Mouse (Mus musculus): ENCODE data around the gene Snrpc.

Snrpc gene

DNA sequence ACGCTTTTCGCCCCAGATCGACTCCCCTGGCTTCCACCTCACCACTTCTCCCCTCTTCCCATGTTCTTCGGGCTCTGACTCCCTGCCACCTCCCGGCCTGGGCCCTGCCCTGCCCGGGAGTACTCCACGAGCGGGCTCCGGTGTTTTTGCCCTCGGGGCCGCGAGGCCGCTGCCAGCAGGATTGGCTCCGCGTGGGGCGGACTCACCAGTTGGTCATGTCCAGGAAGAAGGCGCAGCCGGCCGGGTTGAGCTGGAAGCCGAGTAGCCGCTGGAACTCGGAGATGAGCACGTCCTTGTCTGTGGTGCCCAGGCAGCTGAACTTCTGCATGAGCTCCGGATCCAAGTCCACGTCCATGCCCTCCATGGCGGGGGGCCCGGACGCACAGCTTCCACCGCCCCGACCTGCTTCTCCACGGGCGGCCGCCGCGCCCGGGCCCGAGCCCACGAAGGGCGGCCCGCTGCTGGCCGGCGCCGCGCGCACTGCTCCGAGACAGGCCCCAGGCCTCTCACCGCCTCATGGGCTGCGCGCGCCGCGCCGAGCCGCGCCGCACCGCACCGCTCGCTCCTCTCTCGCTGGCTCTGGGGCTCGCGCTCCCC lies 17.9 kb upstream of the Snrpc start:
- peak; percentile 78 for DNase-seq

DNA sequence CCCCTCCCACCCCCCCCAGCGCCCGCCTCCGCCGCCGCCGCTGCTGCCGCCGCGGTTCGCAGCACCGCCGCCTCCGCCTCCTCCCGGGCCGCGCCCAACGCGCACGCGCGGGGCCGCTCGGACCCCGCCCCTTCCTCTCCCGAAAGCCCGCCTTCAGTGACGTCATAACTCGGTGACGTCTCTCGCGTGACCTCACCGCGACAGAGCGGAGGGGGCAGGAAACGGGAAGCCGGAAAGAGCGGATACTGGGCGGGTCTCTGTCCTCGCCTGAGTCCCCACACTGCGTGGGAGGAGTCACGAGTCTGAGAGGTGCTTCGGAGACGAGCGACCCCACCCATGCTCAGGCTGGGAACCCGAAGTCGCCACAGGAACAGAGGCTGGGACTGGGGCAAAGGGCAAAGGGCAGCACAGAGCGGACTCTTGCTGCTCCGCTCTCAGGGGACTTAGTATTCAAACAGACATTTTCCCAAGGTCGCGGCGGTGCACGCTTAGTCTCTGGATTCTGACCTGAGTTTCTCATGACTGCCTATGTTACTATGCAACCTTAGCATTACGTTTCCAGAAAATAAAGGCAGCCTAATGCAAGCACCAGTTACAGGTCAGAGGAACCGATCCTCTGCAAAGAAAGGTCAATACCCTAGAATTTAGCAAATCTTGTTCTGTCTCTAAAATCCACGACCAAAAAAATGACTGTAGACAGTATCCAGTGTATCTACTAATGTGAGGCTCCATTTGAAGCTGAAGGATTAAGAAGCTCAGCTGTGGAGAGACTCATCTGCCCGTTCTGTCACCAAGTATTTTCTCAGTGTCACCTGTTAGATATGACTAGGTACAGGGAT lies 17.2 kb upstream of the Snrpc start, which contains the start of gene D17Wsu92e:
D17Wsu92e (minus strand) TSS at position 81 of the 839 bp plus-strand sequence.
- peak; percentile 97 for DNase-seq

- DNase-seq: peak; percentile 68
Measured at GRCm38 (mm10) chr17:27821407-27822338, 16.3 kb upstream of the Snrpc start.

DNA sequence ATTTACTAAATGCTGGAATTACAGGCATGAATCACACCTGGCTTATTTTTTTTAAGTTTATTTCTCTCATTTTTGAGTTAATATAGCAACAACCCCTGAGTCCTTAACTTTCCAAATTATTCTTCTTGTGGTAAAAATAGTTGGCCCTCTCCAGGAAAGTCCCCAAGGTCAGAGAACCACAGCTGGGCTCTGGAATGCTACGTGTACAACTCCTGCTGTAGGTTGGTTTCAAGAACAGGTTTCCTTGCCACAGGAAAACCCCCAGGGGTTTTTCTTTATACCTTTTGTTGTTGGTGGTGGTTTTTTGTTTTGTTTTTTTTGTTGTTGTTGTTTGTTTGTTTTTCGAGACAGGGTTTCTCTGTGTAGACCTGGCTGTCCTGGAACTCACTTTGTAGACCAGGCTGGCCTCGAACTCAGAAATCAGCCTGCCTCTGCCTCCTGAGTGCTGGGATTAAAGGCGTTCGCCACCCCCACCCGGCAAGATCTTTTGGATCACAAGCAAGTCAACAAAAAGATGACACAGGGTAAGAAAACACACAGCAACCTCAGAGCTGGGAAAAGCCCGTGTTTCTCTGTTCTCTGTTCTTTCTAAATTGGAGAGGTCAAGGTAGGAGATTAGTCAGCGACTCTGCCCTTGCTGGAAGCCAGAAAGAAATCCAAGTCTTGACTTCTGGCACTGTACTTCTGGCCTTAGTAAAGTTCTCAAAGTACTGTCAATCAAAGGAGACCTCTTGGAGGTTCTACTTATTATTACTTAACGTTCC lies 14.6 kb upstream of the Snrpc start:
- DNase-seq: no peak

DNA sequence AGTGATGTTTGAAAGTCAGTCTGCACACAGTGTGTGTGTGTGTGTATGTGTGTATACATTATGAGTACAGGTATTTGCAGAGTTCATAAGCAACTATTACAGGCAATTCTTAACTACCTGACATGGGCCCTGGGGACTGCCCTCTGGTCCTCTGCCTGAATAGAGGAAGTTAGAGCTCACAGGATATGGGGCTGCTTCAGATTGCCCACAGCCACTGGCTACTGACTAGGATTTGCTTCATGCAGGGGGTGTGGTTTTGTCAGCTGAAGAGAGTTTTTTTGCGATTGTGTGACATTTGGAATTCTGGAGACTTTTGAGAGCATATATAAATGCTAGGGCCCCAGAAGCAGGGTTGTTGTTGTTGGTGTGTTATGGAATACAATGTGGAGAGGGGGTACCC lies 13.0 kb upstream of the Snrpc start:
- no peak for DNase-seq

DNA sequence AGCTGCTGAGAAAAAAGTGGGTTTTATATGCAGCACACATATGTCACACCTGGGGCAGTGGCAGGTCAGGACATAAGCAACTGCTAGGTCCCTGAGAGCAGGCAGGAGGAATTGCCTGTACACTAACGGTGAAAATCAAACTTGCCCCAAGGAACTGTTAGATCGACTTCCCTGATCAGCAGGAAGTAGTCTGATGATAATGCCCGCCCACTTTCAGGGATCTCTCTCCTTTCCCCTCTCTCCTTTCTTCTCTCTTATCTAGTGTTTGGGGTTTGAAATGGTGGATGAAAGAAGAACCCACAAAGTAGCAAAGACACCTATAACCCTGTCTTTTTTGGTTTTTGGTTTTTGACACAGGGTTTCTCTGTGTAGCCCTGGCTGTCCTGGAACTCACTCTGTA lies 12.4 kb upstream of the Snrpc start:
- no peak for DNase-seq

DNA sequence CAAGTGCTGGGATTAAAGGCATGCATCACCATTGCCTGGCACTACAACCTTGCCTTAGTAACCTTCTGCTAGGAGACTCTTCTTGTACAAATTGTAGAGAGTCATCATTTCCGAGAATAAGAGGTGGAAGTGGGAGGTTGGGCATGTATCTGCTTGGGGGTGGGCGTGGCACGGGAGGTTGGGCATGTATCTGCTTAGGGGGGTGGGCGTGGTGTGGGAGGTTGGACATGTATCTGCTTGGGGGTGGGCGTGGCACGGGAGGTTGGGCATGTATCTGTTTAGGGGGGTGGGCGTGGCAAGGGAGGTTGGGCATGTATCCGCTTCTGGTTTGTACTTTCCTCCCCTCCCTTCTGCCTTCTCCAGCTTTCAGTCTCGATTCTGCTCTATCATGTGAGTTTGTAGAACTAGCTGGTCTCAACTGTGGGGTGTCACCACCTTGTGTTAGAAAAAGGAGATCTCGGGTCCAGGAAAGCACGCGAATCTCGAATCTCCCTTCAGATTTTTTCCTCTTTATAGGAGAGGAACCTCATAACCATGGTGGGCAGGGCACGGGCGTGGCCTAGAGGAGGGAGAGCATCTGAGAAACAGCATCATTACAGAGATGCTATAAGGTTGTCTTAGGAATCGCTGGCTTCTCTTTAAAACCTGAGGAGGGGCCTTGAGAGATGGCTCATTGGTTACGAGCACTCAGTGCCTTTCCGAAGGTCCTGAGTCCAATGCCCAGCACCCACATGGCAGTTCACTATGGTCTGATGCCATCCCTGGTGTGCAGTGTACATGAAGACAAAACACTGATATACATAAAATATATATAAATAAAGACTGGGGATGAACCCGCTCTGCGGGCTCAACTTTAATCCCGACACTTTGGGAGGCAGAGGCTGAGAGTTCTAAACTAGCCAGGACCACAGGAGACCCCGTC lies 11.7 kb upstream of the Snrpc start:
- DNase-seq: no peak

GRCm38 (mm10) chr17:27826908-27827383 lies 11.0 kb upstream of the Snrpc start:
- DNase-seq: no peak

DNA sequence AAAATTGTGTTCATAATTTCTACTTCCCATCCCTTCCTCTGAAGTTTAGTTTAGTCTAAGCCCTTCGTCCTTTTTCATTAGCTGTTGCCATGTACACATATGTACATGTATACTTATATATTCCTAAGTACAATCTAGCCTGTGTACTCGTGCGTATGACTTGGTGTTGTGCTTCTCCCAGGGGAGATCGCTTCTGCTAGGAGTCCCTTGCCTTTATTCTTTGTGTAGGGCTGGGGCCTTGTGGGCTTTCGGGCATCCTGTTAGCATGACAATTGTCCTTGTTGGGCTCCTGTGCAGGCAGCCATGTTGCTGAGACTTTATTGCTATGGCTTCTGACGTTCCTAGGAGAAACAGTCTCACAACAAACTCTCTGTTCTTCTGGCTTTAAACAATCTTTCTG lies 10.4 kb upstream of the Snrpc start:
- DNase-seq: no peak

GRCm38 (mm10) chr17:27830411-27830810 lies 7.5 kb upstream of the Snrpc start:
- DNase-seq: no peak

DNA sequence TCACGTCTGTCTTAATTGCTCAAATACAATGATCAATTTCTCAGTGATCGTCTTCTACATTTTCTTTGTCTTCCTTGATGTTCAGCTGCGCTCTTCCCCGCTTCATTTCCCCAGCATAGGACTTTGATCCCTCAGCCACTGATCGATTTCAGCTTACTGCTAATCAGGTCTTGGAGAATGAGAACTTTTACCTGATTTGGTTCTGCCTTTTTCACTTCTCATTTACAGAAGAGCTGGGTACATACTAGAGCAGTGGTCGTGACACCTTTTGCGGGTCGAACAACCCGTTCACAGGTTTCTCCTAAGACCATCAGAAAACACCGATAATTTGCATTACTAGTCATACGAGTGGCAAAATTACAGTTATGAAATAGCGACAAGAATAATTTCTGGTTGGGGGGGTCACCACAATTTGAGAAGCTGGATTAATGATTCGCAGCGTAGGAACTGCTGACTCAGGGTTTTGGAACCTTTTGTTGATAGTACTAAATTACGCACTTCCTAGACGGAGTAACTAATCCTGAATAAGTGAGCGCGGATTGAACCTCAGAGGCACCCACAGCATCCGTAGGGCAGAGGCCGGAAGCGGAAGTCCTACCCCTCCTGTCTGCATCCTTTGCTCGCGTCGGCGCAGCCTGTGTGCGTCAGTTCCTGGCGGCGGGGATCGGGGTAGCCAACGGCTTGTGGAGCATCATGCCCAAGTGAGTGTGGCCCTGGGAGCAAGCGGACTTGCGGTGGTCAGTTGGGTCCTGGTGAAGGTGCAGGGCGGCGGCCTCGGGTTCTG lies 1.7 kb downstream of the Snrpc start:
- DNase-seq: peak; percentile 96

DNA sequence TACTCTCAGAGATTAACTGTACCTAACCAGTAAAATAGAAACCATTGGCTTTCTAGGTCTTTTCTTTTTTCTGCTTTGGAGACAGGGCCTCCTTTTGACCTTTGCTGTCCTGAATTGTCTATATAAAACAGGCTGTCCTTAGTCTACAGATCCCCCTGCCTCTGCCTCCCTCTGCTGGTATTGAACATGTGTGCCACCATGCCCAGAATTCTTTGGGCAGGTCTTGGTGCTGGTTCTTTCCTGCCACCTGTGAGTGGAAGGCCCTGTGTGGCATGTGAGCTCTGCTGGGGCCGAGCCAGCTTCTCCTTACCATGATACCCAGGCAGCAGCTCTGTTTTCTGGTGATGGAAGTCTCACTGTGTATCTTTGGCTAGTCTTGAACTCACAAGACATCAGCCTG lies 10.4 kb downstream of the Snrpc start:
- DNase-seq: no peak

DNA sequence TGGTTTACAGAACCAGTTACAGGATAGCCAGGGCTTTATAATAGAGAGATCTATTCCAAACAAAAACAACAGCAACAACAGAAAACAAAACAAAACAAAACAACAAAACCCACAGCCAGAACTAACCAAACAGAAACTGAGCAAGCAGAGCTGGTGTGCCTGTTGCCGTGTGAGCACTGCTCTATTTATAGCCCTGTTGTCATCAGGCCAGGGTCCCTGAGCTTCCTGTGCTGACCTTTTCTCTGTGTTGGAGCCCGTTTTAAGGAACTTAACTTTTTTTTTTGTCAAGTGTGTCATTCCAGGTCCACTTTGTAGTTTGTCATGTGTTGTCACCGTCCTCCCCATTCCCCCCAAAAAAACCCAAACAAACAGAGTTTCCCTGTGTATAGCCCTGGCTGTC lies 13.1 kb downstream of the Snrpc start:
- no peak for DNase-seq

- peak; percentile 73 for DNase-seq
Measured at GRCm38 (mm10) chr17:27856265-27856797, 18.4 kb downstream of the Snrpc start, which contains the start of gene Uhrf1bp1. TSS of gene Uhrf1bp1 (plus strand) at chr17:27856441.

DNA sequence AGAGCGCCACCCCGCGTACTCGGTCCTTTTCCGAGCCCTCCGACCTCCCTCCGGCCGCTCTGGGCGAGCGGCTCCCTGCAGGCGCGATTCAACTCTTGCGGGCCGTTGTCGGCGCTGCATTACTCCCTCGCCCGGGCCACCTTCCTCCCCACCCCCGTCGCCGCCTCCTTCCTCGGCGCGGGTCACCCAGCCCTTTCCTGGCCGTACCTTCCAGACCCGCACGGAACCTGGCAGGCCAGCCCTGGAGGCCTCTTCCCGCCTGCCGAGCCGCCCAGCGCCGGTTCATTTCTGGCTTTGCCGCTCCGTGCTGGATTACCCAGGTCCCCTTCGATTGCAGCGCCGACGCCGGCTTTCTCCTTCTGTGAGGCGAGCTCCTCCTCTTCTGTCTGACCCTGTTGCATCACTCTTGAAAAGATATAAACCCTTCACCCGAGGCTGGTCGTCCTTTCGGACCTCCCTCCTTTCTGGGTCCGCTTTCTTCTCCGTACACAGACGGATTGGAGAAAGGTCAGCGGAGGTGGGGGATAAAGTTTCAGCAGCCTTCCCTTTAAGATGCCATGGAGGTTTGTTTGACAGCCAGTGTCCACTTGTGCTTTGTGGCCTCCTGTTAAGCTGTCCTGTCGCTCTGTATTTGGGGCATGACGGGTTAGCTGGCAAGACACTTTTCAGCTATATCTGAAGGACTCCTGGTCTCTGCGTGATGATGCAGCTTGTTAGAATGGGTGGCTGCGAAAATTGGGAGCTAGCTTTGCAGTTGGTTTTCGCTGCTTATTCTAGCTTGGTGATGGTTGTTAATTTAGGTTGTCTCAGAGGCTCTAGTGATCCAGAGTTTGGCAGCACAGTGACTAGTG lies 19.1 kb downstream of the Snrpc start:
- DNase-seq: peak; percentile 44

DNA sequence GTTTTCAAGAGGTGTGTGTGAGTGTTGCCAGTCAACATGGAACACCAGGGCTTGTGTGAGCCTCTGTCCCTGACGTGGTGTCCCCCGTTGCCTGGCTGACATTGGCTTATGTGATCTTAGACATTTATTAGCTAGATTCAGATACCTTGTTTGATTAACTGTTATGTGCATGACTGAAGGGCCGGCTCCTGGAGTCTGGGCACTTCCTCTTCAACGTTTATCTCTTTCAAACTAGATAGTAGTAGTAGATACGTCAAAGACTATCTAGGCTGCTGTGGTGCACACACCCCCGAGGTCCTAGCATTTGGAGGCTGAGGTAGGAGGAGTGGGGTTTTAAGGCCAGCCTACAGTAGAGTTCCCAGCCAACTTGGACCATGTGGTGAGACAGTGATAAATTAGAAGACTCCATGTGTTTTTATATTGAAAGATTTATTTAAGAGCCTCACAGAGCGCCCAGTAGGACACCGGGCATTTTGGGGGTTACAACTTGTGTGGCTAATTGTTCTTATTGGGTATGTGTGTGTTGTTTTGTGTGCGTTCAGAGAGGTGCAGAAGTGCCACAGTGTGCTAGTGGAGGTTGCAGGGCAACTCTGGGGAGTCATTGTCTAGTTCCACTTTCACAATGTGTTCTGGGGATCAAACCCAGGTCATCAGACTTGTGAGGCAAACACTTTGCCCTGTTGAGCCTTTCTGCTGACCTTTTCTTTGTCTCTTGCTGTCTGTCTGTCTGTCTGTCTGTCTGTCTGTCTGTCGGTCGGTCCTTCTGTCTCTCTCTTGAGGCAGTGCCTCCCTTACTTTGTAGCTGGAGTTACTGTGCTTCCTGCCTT lies 19.9 kb downstream of the Snrpc start:
- DNase-seq: no peak

GRCm38 (mm10) chr17:27859131-27859530 lies 21.2 kb downstream of the Snrpc start:
- DNase-seq: no peak

DNA sequence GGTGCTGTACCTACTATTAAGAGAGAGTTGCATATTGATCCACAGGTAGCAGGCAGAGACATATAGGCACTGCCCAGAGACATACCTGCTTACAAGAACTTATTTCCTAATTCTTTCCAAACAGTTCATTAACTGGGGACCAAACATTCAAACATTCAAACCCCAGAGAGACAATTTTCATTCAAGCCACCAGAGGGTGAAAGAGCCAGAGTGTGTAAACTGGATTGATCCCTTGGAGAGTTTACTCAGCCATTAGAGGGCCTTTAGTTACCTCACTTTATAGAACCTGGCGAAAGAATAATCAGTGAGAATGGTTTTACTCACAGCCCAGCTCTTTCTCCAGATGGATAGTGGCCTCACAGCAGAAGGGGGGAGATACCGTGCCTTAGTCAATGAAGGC lies 27.5 kb downstream of the Snrpc start:
- no peak for DNase-seq

Data from cerebellum, adult 11-12 months (tissue).